Mouse (Mus musculus): Measurements from ENCODE around the gene Dnah11. TPM values are rescaled to one million over a fixed set of nuclear protein-coding genes. Genes with fewer than 3 reads are reported as not detected.
A peak's percentile ranks its signal among the peaks of the same experiment; 100 is the strongest.

Dnah11 gene
- polyA plus RNA-seq, 1 experiment from 2014 or later, result 0.32 TPM

- H3K4me1 ChIP-seq (replicated peaks; ENCODE audit: control insufficient read depth, insufficient read depth, low read length), result no peaks in the 10 kb centered on the region
- ATAC-seq (replicated peaks; ENCODE audit: low FRiP score, low TSS enrichment, low read depth), result no peak; the same call in 1 of the 2 replicates
- WGBS, result 94% methylated on average over 1 of the region's 1 CpGs
- no peak for DNase-seq (ENCODE audit: low spot score)
- H3K27ac ChIP-seq (ENCODE audit: low read depth), result no peak overlapping the region
- no peaks in the 10 kb centered on the region for H3K36me3 ChIP-seq (ENCODE audit: control insufficient read depth, insufficient read depth, low read length)
- no peak overlapping the region for H3K9ac ChIP-seq (ENCODE audit: low read length)
- H3K27me3 ChIP-seq (replicated peaks; ENCODE audit: control insufficient read depth, insufficient read depth, low read length), result no peaks in the 10 kb centered on the region
- no peak overlapping the region for H3K4me3 ChIP-seq (ENCODE audit: low read depth, low read length)
- H3K4me2 ChIP-seq (ENCODE audit: low read length), result no peak overlapping the region
- no peaks in the 10 kb centered on the region for H3K9me3 ChIP-seq (ENCODE audit: control insufficient read depth, low read length)
Measured at GRCm38 (mm10) chr12:118043130-118043647, 155.7 kb downstream of the Dnah11 start.

GRCm38 (mm10) chr12:118042196-118042595, 156.6 kb downstream of the Dnah11 start:
- H3K27me3 ChIP-seq (replicated peaks; ENCODE audit: control insufficient read depth, insufficient read depth, low read length), result no peaks in the 10 kb centered on the region
- H3K27ac ChIP-seq (ENCODE audit: low read depth), result no peak overlapping the region
- no peak for ATAC-seq (replicated peaks; ENCODE audit: low FRiP score, low TSS enrichment, low read depth)
- no peaks in the 10 kb centered on the region for H3K36me3 ChIP-seq (ENCODE audit: control insufficient read depth, insufficient read depth, low read length)
- DNase-seq (ENCODE audit: low spot score), result no peak
- no peak overlapping the region for H3K4me2 ChIP-seq (ENCODE audit: low read length)
- H3K9ac ChIP-seq (ENCODE audit: low read length), result no peak overlapping the region
- no peaks in the 10 kb centered on the region for H3K4me1 ChIP-seq (replicated peaks; ENCODE audit: control insufficient read depth, insufficient read depth, low read length)
- H3K9me3 ChIP-seq (ENCODE audit: control insufficient read depth, low read length), result no peaks in the 10 kb centered on the region
- H3K4me3 ChIP-seq (ENCODE audit: low read depth, low read length), result no peak overlapping the region
- WGBS, result 84% methylated on average over 2 of the region's 2 CpGs

GRCm38 (mm10) chr12:118034990-118035389, 163.9 kb downstream of the Dnah11 start:
- ATAC-seq (replicated peaks; ENCODE audit: low FRiP score, low TSS enrichment, low read depth), result no peak
- H3K27me3 ChIP-seq (replicated peaks; ENCODE audit: control insufficient read depth, insufficient read depth, low read length), result no peaks in the 10 kb centered on the region
- H3K4me2 ChIP-seq (ENCODE audit: low read length), result no peak overlapping the region
- WGBS, result 65% methylated on average over 1 of the region's 1 CpGs
- H3K9me3 ChIP-seq (ENCODE audit: control insufficient read depth, low read length), result no peaks in the 10 kb centered on the region
- H3K9ac ChIP-seq (ENCODE audit: low read length), result no peak overlapping the region
- H3K27ac ChIP-seq (ENCODE audit: low read depth), result no peak overlapping the region
- no peaks in the 10 kb centered on the region for H3K36me3 ChIP-seq (ENCODE audit: control insufficient read depth, insufficient read depth, low read length)
- H3K4me3 ChIP-seq (ENCODE audit: low read depth, low read length), result no peak overlapping the region
- no peak for DNase-seq (ENCODE audit: low spot score)
- no peaks in the 10 kb centered on the region for H3K4me1 ChIP-seq (replicated peaks; ENCODE audit: control insufficient read depth, insufficient read depth, low read length)

- no peak for DNase-seq (ENCODE audit: low spot score)
- WGBS, result 68% methylated on average over 4 of the region's 4 CpGs
- Histone ChIP-seq H3K9me3 (ENCODE audit: control insufficient read depth, low read length) (no peaks in the 10 kb centered on the region), H3K27me3 (replicated peaks; ENCODE audit: control insufficient read depth, insufficient read depth, low read length) (no peaks in the 10 kb centered on the region), H3K36me3 (ENCODE audit: control insufficient read depth, insufficient read depth, low read length) (no peaks in the 10 kb centered on the region), H3K4me3 (ENCODE audit: low read depth, low read length) (no peak overlapping the region), H3K4me2 (ENCODE audit: low read length) (no peak overlapping the region), H3K9ac (ENCODE audit: low read length) (no peak overlapping the region), H3K27ac (ENCODE audit: low read depth) (no peak overlapping the region), H3K4me1 (replicated peaks; ENCODE audit: control insufficient read depth, insufficient read depth, low read length) (no peaks in the 10 kb centered on the region)
- ATAC-seq (replicated peaks; ENCODE audit: low FRiP score, low TSS enrichment, low read depth), result no peak
Measured at GRCm38 (mm10) chr12:118025771-118026170, 173.1 kb downstream of the Dnah11 start.

- no peaks in the 10 kb centered on the region for H3K36me3 ChIP-seq (ENCODE audit: control insufficient read depth, insufficient read depth, low read length)
Measured at GRCm38 (mm10) chr12:118018936-118019335, 179.9 kb downstream of the Dnah11 start.

GRCm38 (mm10) chr12:118013872-118014271, 185.0 kb downstream of the Dnah11 start:
- ATAC-seq (replicated peaks; ENCODE audit: low FRiP score, low TSS enrichment, low read depth), result no peak
- Histone ChIP-seq H3K9ac (ENCODE audit: low read length) (no peak overlapping the region), H3K4me3 (ENCODE audit: low read depth, low read length) (no peak overlapping the region), H3K4me2 (ENCODE audit: low read length) (no peak overlapping the region), H3K27me3 (replicated peaks; ENCODE audit: control insufficient read depth, insufficient read depth, low read length) (no peaks in the 10 kb centered on the region), H3K4me1 (replicated peaks; ENCODE audit: control insufficient read depth, insufficient read depth, low read length) (no peaks in the 10 kb centered on the region), H3K36me3 (ENCODE audit: control insufficient read depth, insufficient read depth, low read length) (no peaks in the 10 kb centered on the region), H3K27ac (ENCODE audit: low read depth) (no peak overlapping the region), H3K9me3 (ENCODE audit: control insufficient read depth, low read length) (no peaks in the 10 kb centered on the region)
- 87% methylated on average over 3 of the region's 3 CpGs for WGBS
- no peak for DNase-seq (ENCODE audit: low spot score)

More at GRCm38 (mm10) chr12:118018936-118019335, 179.9 kb downstream of the Dnah11 start:
- no peak for ATAC-seq (replicated peaks; ENCODE audit: low FRiP score, low TSS enrichment, low read depth)
- no peak overlapping the region for H3K4me2 ChIP-seq (ENCODE audit: low read length)
- no peak overlapping the region for H3K9ac ChIP-seq (ENCODE audit: low read length)
- H3K4me1 ChIP-seq (replicated peaks; ENCODE audit: control insufficient read depth, insufficient read depth, low read length), result no peaks in the 10 kb centered on the region
- no peak overlapping the region for H3K27ac ChIP-seq (ENCODE audit: low read depth)
- H3K27me3 ChIP-seq (replicated peaks; ENCODE audit: control insufficient read depth, insufficient read depth, low read length), result no peaks in the 10 kb centered on the region
- H3K4me3 ChIP-seq (ENCODE audit: low read depth, low read length), result no peak overlapping the region
- no peak for DNase-seq (ENCODE audit: low spot score)
- no peaks in the 10 kb centered on the region for H3K9me3 ChIP-seq (ENCODE audit: control insufficient read depth, low read length)
- WGBS, result 75% methylated on average over 6 of the region's 6 CpGs

GRCm38 (mm10) chr12:118011921-118012320, 186.9 kb downstream of the Dnah11 start:
- H3K4me2 ChIP-seq (ENCODE audit: low read length), result no peak overlapping the region
- H3K36me3 ChIP-seq (ENCODE audit: control insufficient read depth, insufficient read depth, low read length), result no peaks in the 10 kb centered on the region
- H3K4me1 ChIP-seq (replicated peaks; ENCODE audit: control insufficient read depth, insufficient read depth, low read length), result no peaks in the 10 kb centered on the region
- 89% methylated on average over 8 of the region's 8 CpGs for WGBS
- H3K27me3 ChIP-seq (replicated peaks; ENCODE audit: control insufficient read depth, insufficient read depth, low read length), result no peaks in the 10 kb centered on the region
- H3K4me3 ChIP-seq (ENCODE audit: low read depth, low read length), result no peak overlapping the region
- ATAC-seq (replicated peaks; ENCODE audit: low FRiP score, low TSS enrichment, low read depth), result no peak
- no peak for DNase-seq (ENCODE audit: low spot score)
- H3K9me3 ChIP-seq (ENCODE audit: control insufficient read depth, low read length), result no peaks in the 10 kb centered on the region
- H3K27ac ChIP-seq (ENCODE audit: low read depth), result no peak overlapping the region
- H3K9ac ChIP-seq (ENCODE audit: low read length), result no peak overlapping the region

- no peak overlapping the region for H3K4me2 ChIP-seq (ENCODE audit: low read length)
- WGBS, result 80% methylated on average over 9 of the region's 9 CpGs
- no peaks in the 10 kb centered on the region for H3K4me1 ChIP-seq (replicated peaks; ENCODE audit: control insufficient read depth, insufficient read depth, low read length)
- H3K9me3 ChIP-seq (ENCODE audit: control insufficient read depth, low read length), result no peaks in the 10 kb centered on the region
- H3K9ac ChIP-seq (ENCODE audit: low read length), result no peak overlapping the region
- DNase-seq (ENCODE audit: low spot score) (no peak), ATAC-seq (replicated peaks; ENCODE audit: low FRiP score, low TSS enrichment, low read depth) (no peak)
- H3K27me3 ChIP-seq (replicated peaks; ENCODE audit: control insufficient read depth, insufficient read depth, low read length), result no peaks in the 10 kb centered on the region; the same call in 1 of the 2 replicates
- no peak overlapping the region for H3K4me3 ChIP-seq (ENCODE audit: low read depth, low read length)
- no peaks in the 10 kb centered on the region for H3K36me3 ChIP-seq (ENCODE audit: control insufficient read depth, insufficient read depth, low read length)
- H3K27ac ChIP-seq (ENCODE audit: low read depth), result no peak overlapping the region
Measured at GRCm38 (mm10) chr12:117994938-117995337, 203.9 kb downstream of the Dnah11 start.

- H3K4me2 ChIP-seq (ENCODE audit: low read length), result no peak overlapping the region
- DNase-seq (ENCODE audit: low spot score) (peak; percentile 92), ATAC-seq (replicated peaks; ENCODE audit: low FRiP score, low TSS enrichment, low read depth) (peak; percentile 93)
- H3K27me3 ChIP-seq (replicated peaks; ENCODE audit: control insufficient read depth, insufficient read depth, low read length), result no peaks in the 10 kb centered on the region; the same call in 1 of the 2 replicates
- no peak overlapping the region for H3K27ac ChIP-seq (ENCODE audit: low read depth)
- no peaks in the 10 kb centered on the region for H3K9me3 ChIP-seq (ENCODE audit: control insufficient read depth, low read length)
- WGBS, result 1% methylated on average over 7 of the region's 7 CpGs
- no peak overlapping the region for H3K4me3 ChIP-seq (ENCODE audit: low read depth, low read length)
- no peak overlapping the region for H3K9ac ChIP-seq (ENCODE audit: low read length)
- H3K4me1 ChIP-seq (replicated peaks; ENCODE audit: control insufficient read depth, insufficient read depth, low read length), result 0 out of 2 replicates have a peak, but pooled peaks cover 5% of the 10 kb centered on the region
- H3K36me3 ChIP-seq (ENCODE audit: control insufficient read depth, insufficient read depth, low read length), result no peaks in the 10 kb centered on the region
Measured at GRCm38 (mm10) chr12:117993499-117993898, 205.3 kb downstream of the Dnah11 start.

Data from intestine, embryonic 14.5 days (tissue).